Mouse (Mus musculus): ENCODE results near the gene Spata13. TPM values are rescaled to one million over a fixed set of nuclear protein-coding genes. Genes with fewer than 3 reads are reported as not detected.

The Spata13 gene
- total RNA-seq (2021): 100 to 1,000 TPM; 140 to 145 TPM
- long read RNA-seq, experiment 1, full-length matches to known transcripts: 1 of 5 reads
- long read RNA-seq, experiment 1, partial matches to known transcripts: 0 of 5 reads
- long read RNA-seq, experiment 1, other reads (novel, unspliced or antisense): 4 of 5 reads
- long read RNA-seq, experiment 2, partial matches to known transcripts: 14 of 23 reads
- long read RNA-seq, experiment 2, other reads (novel, unspliced or antisense): 9 of 23 reads

- DNase-seq (ENCODE audit: low spot score in 2 of 2): peak; percentile 72 to 85
These were observed at the start of gene Spata13 for GRCm38 (mm10) chr14:60633961-60634864. Spata13 (plus strand) TSS chr14:60634001.

DNA sequence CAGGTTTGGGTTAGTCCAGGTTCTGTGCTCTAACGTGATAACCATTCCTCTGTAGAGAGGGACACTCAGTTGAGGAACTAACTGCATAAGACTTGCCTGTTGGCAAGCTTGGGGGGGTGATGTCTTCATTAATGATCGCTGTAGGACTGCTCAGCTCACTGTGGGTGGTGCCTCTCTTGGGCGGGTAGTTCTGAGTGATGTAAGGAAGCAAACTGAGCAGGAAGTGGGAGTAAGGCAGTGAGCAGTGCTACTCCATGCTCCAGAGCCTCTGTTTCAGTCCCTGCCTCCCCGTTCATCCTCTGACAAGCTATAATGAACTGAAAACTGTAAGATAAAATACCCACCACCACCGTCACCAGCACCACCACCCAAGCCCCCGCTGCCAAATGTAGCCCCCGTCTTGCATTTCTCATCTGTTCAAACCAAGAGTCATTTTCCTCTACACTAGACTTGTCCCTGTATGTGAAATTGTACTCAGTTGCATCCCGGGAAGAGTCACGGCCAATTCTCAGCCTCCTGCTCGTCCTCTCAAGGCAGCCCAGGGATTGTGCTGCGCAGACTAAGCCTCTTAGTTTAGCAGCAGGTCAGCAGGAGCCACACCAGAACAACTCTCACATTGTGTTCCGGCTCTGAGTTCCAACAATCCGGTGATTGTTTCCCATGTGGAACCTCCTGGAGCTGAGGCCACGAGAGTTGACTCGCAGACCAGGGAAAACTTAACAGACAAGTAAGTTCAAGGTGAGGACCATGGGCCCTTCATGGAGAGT lies 46.9 kb upstream of the Spata13 start:
- DNase-seq (ENCODE audit: low spot score in 2 of 2): no peak

- no peak for DNase-seq (ENCODE audit: low spot score in 2 of 2)
These were observed 44.8 kb upstream of the Spata13 start for GRCm38 (mm10) chr14:60589001-60589400.

DNA sequence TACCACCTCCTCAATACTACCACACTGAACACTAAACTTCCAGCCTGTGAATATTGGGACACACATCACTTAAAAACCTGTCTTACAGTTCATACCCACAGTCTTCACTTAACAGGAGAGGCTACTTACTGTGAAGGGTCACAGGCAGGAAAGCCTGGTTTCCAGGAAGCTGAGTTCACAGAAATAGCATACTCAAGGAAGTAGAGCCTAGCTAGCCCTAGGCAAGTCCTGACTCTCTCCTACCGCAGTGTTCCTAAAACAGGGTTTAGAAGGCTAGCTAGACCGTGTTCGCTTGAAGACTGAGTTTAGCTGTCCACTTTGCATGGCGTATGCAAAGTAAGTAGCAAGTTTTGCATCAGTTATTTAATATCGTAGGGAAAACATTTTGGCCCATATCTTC lies 41.5 kb upstream of the Spata13 start:
- no peak for DNase-seq (ENCODE audit: low spot score in 2 of 2)

DNA sequence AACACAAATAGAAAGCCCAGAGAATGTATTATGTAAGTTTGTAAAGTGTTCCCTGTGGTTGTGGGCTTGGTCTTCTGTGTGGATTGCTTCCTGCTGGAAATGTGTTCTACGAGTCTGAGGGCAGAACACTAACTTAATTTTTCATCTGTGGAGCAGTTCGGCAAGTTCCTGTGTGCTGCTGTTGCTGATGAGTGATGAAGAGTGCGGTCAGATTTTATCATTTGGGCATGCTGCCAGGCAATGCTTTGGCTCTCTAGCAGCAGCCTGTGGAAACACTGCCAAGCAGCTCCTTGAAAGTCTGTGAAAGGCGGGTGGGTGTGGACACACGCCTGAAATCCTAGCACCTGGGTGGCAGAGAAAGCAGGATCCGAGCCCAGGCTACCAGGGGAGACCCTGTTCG lies 41.0 kb upstream of the Spata13 start:
- DNase-seq (ENCODE audit: low spot score in 2 of 2): peak in 1 of 2 experiments; percentile 24

DNA sequence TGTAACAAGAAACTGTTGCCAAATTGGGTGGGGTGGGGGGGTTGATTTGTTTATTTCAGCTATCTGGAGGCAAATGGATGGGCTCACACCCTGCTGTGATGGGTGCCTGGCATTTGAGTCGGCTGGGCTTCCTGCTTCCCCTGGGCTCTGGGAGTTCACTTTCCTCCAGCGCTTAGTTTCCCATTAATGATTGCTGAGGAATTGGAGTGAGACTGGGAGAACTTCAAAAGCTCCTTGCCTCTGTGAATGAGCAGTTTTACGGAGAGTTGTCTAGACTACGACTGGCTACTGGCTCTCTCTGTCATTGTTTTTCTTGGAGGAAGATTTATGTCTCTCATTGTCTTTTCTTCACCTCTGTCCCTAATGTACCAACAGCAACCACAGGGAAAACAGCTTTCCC lies 36.2 kb upstream of the Spata13 start:
- DNase-seq (ENCODE audit: low spot score in 2 of 2): no peak

- DNase-seq (ENCODE audit: low spot score in 2 of 2): no peak
These were observed 34.8 kb upstream of the Spata13 start for GRCm38 (mm10) chr14:60599044-60599443.

DNA sequence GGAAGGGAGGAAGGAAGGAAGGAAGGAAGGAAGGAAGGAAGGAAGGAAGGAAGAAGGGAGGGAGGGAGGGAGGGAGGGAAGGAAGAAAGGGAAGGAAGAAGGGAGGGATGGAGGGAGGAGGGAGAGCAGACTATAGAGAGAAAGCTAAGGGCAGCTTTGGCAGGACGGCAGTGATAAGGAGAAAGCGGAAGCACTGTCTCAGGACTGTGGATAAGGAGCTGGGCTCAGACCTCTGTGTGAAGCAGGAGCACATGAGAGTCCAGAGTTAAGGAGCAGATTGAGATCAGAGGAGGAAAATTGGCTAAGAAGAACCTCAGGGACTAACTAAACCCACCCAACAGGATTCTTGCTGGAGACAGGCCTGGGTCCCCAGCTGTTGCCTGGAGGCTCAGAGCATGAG lies 28.2 kb upstream of the Spata13 start:
- DNase-seq (ENCODE audit: low spot score in 2 of 2): no peak

DNA sequence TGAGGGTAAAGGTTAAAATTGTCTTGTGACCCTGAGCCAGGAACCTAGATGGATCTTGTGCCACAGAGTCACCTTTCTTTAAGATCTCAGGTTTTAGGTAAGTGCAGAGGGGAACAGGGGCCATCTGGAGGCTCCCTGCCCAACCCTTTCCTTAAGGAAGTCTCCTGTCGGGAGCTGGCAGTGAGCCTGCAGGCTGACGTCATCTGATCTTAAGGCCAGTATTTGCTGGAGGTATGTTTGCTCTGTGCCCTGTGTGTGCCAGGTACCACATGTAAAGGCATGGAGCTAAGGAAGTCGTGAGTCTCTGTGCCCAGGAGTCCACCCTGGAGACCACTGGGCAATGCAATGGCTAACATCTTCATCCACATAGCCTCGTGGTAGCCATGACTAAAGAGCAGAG lies 27.6 kb upstream of the Spata13 start:
- DNase-seq (ENCODE audit: low spot score in 2 of 2): no peak

GRCm38 (mm10) chr14:60607743-60608142 lies 26.1 kb upstream of the Spata13 start:
- DNase-seq (ENCODE audit: low spot score in 2 of 2): no peak

- no peak for DNase-seq (ENCODE audit: low spot score in 2 of 2)
These were observed 24.6 kb upstream of the Spata13 start for GRCm38 (mm10) chr14:60609160-60609559.

DNA sequence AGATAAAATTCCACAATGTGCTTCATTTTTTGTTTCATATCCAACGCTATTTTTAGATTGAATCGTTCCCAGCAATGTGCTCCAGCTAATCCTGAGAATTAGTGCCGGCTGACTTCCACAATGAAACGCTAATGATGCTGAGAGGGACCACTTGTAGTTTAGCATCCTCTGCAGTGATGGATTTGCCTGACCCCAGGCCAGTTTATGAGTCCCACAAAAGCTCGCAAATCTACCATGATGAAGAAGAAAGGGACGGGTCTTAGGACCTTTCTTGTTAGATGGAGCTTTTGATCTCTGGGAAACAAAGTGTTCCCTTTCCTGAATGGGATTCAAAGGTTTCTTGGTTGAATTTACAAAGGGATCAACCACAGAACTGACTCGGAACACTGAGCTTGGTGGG lies 21.1 kb upstream of the Spata13 start:
- no peak for DNase-seq (ENCODE audit: low spot score in 2 of 2)

DNA sequence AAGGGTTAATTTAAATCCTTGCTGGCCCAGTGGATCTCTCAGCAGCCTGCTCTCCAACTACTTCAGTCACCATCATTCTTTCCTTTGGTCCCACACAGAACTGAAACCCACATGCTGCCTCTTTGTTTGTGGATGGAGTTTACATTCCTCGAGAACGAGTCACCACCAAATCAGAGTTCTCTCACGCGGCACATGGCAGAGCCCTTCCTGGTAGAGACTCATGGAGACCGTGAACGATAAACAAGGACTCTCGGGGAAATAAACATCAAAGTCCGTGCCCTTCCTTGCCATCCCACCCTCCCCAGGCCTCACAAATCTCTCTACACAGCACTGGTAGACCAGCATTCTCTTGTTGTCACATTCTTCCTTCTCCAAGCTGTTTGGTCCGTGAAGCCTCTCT lies 12.7 kb upstream of the Spata13 start:
- no peak for DNase-seq (ENCODE audit: low spot score in 2 of 2)

DNA sequence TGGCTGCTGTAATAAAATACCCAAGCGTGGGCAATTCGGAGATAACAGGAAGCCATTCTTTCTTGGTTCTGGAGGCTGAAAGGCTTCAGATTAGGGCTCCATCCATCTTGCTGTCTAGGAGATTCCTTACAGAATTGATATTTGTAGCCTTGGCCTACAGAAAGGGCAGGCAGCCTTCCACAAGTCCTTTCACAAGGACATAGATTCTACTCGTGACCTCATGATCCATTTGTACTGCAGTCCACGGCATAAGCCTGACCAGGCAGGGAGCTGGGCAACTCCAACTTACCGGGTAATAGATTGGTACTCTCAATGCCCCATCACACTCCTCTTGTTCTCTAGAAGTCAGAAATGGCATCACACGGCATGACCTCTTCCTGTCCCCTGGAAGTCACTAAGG lies 8.3 kb upstream of the Spata13 start:
- DNase-seq (ENCODE audit: low spot score in 2 of 2): no peak

DNA sequence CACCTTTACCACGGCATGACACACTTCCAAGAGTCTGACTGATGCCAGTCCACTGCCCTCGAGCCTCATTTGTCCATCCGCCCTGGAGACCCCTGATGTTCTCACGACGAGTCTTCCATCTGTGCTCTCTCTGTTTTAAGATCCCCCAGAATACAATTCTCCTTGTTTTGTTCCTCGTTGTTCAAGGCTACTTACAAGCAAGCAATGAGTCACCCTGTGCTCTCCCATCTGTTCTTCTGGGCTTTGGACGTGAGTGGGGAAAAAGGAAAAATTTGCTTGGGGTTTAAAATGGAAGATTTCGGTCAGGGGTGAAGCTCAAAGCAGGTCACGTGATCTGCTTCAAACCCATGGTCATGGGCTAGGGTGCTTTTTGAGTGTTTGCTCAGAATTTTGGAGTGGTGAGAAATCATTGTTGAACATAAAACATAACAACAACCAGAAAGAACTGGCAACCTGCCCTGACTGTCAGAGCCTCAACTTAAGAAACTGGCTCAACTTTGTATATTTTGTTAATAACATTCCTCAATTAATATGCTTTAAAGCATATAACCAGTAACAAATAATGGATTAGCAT lies 3.8 kb upstream of the Spata13 start:
- DNase-seq (ENCODE audit: low spot score in 2 of 2): no peak

GRCm38 (mm10) chr14:60630981-60631380 lies 2.8 kb upstream of the Spata13 start:
- no peak for DNase-seq (ENCODE audit: low spot score in 2 of 2)

- peak in 1 of 2 experiments; percentile 37 for DNase-seq (ENCODE audit: low spot score in 2 of 2)
These were observed 1.3 kb downstream of the Spata13 start for GRCm38 (mm10) chr14:60634877-60635771.

DNA sequence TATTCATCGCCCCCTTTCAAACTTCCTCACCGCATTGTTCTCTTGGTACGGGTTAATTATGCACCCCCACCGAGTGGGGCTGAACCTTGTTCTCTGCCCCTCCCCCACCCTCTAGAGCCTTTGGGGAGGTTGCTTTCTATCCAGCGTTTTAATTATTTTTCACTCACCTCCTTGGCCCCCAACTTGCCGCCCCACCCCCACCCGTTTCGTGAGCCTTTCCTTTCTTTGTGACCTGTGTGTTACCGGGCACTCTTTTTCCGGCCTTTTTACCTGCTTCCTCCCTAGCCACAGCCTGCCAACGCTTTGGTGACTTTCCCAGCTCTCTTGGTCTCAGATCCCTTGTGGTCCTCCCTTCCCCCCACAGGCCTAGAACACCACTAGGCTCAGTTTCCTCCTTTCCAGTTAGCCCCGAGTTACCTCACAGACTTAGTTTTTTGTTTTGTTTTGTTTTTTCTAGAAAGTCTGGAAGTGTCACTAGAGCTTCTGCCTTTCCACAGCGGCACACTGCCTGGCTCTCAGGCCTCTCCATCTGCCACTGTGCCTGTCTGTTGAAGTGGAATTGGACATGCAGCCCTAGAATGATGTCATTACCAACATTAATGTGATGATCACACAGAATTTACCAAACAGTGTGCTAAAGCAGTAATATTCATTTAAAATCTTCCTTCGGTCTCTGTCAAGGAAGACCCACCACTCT lies 2.3 kb downstream of the Spata13 start:
- DNase-seq (ENCODE audit: low spot score in 2 of 2): no peak

DNA sequence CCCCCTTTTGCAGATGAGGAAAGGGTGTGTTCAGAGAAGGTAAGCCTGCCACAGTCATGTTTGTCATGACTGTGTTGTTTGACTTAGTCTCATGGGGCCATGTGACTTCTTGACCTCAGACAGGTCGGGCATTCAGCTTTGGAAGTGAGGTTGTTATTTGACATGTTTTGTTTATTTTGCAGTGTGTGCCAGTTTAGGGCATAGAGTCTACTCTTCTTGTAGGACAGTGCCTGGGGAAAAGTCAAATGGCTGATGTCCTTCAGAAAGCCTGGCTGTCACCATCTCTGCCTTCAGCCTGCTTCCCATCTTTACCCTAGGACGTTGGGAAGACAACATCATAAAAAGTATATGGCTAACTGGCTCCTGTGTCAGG lies 2.8 kb downstream of the Spata13 start:
- DNase-seq (ENCODE audit: low spot score in 2 of 2): no peak

DNA sequence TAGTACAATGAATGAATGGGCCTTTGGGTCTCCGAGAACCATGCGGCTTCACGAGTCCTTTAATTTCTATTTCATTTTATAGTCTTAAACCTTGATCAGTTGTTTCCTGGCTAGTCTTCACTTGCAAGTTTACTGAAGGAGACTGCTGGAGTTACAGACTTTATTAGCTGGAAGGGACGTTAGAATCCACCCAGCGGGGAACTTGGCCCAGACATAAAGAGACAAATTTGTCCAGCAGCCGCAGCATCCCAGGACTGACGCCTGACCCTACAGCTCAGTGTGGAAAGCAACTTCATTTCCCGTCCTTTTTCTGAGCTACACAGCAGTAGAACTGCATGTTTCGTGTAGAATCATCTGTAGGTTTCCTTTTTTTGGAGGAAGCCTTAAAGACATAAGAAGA lies 3.2 kb downstream of the Spata13 start:
- DNase-seq (ENCODE audit: low spot score in 2 of 2): no peak
